19 mouse cellular contexts compared by ENCODE assay signal in the genomic region with DNA sequence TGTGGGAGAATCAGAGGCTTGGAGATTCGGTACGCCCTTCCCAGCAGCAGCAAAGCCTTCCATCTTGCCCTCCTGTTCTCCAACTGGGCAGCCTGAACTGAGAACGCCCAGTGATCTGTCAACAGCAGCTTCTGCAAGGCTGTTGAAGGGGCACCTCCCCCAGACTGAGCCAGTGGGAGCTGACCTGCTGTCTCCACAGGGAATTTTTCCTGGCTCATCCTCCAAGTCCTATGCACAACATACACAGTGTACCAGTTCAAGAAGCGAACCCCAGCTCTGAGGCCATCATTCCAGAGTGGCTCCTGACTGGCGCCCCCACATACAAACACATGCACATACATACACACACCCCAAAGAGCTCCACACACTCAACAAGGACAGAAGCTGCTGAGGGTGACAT.
A peak's percentile ranks its signal among the peaks of the same experiment; 100 is the strongest.
DNase-seq lines count a peak whose midpoint lies in the region; ATAC-seq and TF ChIP-seq lines count a peak whose summit lies in the region.
"Had no signal": no experiment of that assay in that cellular context is flagged by ENCODE, and none has a peak within 500 bp of the region (broad histone marks: within the 10 kb centered on the region; RNA-seq: fewer than 3 reads in every experiment).

No protein-coding gene starts in this region.

- no peaks in the 10 kb centered on the region for H3K4me1 ChIP-seq in heart, embryonic 11.5 days (ENCODE audit: control insufficient read depth, insufficient read depth, low read length)
- H3K4me1 ChIP-seq in lung, embryonic 16.5 days (replicated peaks; ENCODE audit: control insufficient read depth, insufficient read depth, low read length), result peaks cover 6% of the 10 kb centered on the region; the same call in 1 of the 2 replicates
- no peaks in the 10 kb centered on the region for H3K4me1 ChIP-seq in lung, adult 2 months (ENCODE audit: control insufficient read depth, insufficient read depth, low read length)
- H3K4me1 ChIP-seq: forebrain, embryonic 12.5 days; heart, embryonic 12.5 days; hindbrain, embryonic 12.5 days had no signal

- no peaks in the 10 kb centered on the region for H3K27me3 ChIP-seq in heart, embryonic 11.5 days (ENCODE audit: control insufficient read depth, insufficient read depth, low read length)
- H3K27me3 ChIP-seq in lung, embryonic 16.5 days (ENCODE audit: control insufficient read depth, insufficient read depth, low read depth, low read length), result no peaks in the 10 kb centered on the region
- H3K27me3 ChIP-seq: embryonic facial prominence, embryonic 13.5 days; forebrain, embryonic 12.5 days; heart, embryonic 12.5 days; hindbrain, embryonic 12.5 days had no signal

- ATAC-seq in heart, embryonic 11.5 days (replicated peaks; ENCODE audit: insufficient number of reproducible peaks, low FRiP score, low TSS enrichment), result peak; percentile 55; the same call in 1 of the 2 replicates
- ATAC-seq in lung, embryonic 16.5 days (ENCODE audit: low read depth), result 0 out of 2 replicates have a peak, but pooled peaks have one; percentile 23
- ATAC-seq: hindbrain, embryonic 16.5 days had no signal

- H3K9ac ChIP-seq in heart, embryonic 11.5 days (ENCODE audit: low read depth, low read length), result no peak overlapping the region
- H3K9ac ChIP-seq in lung, embryonic 16.5 days (ENCODE audit: low read length), result no peak overlapping the region
- H3K9ac ChIP-seq: embryonic facial prominence, embryonic 13.5 days; forebrain, embryonic 12.5 days; heart, embryonic 12.5 days; hindbrain, embryonic 12.5 days had no signal

- no peaks in the 10 kb centered on the region for H3K9me3 ChIP-seq in heart, embryonic 11.5 days (replicated peaks; ENCODE audit: control insufficient read depth, low read length)
- no peaks in the 10 kb centered on the region for H3K9me3 ChIP-seq in lung, embryonic 16.5 days (ENCODE audit: control insufficient read depth, low read length)
- H3K9me3 ChIP-seq: embryonic facial prominence, embryonic 13.5 days; forebrain, embryonic 12.5 days; heart, embryonic 12.5 days; hindbrain, embryonic 12.5 days had no signal

- no peak for TF ChIP-seq POLR2A in lung, adult 2 months (IDR thresholded peaks at IDR 0.05; ENCODE audit: borderline replicate concordance, extremely low read depth, low read depth, low read length)

- DNase-seq in heart, postnatal 25 days (ENCODE audit: low spot score), result no peak
- DNase-seq in lung, adult 2 months, result no peak
- peak; percentile 11 for DNase-seq in testis, postnatal 14 days (ENCODE audit: low spot score)
- no peak for DNase-seq in testis, postnatal 10 days (ENCODE audit: low spot score)
- DNase-seq: adrenal gland, adult 2 months; adrenal gland, postnatal 25 days; cerebellum, adult 18-20 months; cerebellum, adult 9-11 months; cerebellum, postnatal 36 days; gastrocnemius, adult 2 months; gastrocnemius, postnatal 25 days; heart, postnatal 4 days had no signal

- intact Hi-C loops in heart, postnatal 25 days (cut with DNase I), result no loop called here

- no peak for TF ChIP-seq CTCF in lung, adult 2 months (IDR thresholded peaks at IDR 0.05; ENCODE audit: insufficient read depth, low read length)

- no peak overlapping the region for H3K4me3 ChIP-seq in heart, embryonic 11.5 days (ENCODE audit: low read depth, low read length)
- no peak overlapping the region for H3K4me3 ChIP-seq in lung, embryonic 16.5 days (ENCODE audit: low read length)
- H3K4me3 ChIP-seq in lung, adult 2 months (replicated peaks; ENCODE audit: extremely low read depth, low read depth, low read length), result no peak overlapping the region
- H3K4me3 ChIP-seq: embryonic facial prominence, embryonic 13.5 days; forebrain, embryonic 12.5 days; gastrocnemius, adult 2 months; heart, embryonic 12.5 days; hindbrain, embryonic 12.5 days had no signal

- H3K4me2 ChIP-seq in heart, embryonic 11.5 days, result no peak overlapping the region
- no peak overlapping the region for H3K4me2 ChIP-seq in lung, embryonic 16.5 days (ENCODE audit: low read depth, low read length)
- H3K4me2 ChIP-seq: embryonic facial prominence, embryonic 13.5 days; forebrain, embryonic 12.5 days; heart, embryonic 12.5 days; hindbrain, embryonic 12.5 days had no signal

- 64% methylated on average over 5 of the region's 5 CpGs for WGBS in heart, embryonic 11.5 days (ENCODE audit: insufficient replicate concordance)
- WGBS in lung, embryonic 16.5 days, result 56% methylated on average over 5 of the region's 5 CpGs
- WGBS in lung, adult 2 months, result 69% methylated on average over 5 of the region's 5 CpGs

- H3K36me3 ChIP-seq in heart, embryonic 11.5 days (ENCODE audit: control insufficient read depth, insufficient read depth, low read length), result no peaks in the 10 kb centered on the region
- H3K36me3 ChIP-seq in lung, embryonic 16.5 days (ENCODE audit: control insufficient read depth, insufficient read depth, low read length), result no peaks in the 10 kb centered on the region
- H3K36me3 ChIP-seq: embryonic facial prominence, embryonic 13.5 days; forebrain, embryonic 12.5 days; heart, embryonic 12.5 days; hindbrain, embryonic 12.5 days had no signal

- no peak overlapping the region for H3K27ac ChIP-seq in heart, embryonic 11.5 days (ENCODE audit: low read depth, low read length)
- no peak overlapping the region for H3K27ac ChIP-seq in lung, embryonic 16.5 days (ENCODE audit: low read length)
- H3K27ac ChIP-seq: embryonic facial prominence, embryonic 13.5 days; forebrain, embryonic 12.5 days; gastrocnemius, adult 2 months; hindbrain, embryonic 12.5 days had no signal
